Mouse (Mus musculus): ENCODE results near the gene Plekha8.

The Plekha8 gene

DNA sequence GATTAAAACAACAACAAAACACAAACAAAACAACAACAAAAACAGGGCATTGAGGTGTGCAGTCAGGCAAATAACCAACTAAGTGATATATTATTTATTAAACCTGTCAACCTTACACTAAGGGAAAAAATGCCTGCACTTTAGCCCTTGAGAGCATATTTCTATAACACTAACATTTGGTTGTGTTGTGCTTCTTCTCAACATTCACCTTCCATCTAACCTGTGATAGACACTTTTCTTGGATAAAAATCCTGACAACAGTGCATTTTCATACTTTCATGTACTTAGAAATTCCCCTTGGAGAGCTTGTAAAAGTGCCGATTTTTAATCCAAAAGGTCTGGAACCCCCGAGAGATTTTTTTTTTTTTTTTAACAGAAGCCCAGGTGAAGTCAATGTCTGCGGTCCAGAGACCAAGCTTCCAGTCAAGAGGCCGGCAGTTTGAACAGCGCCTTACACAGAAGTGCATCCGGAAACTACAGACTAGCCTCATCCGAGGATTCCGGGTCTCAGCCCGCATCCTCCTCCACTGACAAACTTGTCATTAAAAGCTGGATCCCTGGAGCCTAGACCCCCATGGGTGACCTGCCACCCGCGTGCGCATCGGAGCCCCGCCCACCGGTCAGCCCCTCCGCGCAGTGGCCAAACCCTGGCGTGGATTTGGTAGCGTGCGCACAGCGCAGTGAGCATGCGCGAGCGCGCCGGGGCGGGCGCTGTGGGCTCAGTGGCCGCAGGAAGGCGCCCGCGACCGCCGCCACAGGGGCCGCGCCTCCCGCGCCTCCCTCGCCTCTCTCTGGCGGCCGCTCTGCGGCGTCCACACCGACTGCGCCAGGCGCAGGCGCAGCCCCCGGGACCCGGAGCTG, at the start of gene Plekha8:
Plekha8 (plus strand) TSS at position 643 of the 861 bp plus-strand sequence.
- peak; percentile 72 to 89 for DNase-seq (ENCODE audit: low spot score in 2 of 2)

GRCm38 (mm10) chr6:54548314-54549019, 46.4 kb upstream of the Plekha8 start:
- DNase-seq (ENCODE audit: low spot score in 2 of 2), result no peak

DNA sequence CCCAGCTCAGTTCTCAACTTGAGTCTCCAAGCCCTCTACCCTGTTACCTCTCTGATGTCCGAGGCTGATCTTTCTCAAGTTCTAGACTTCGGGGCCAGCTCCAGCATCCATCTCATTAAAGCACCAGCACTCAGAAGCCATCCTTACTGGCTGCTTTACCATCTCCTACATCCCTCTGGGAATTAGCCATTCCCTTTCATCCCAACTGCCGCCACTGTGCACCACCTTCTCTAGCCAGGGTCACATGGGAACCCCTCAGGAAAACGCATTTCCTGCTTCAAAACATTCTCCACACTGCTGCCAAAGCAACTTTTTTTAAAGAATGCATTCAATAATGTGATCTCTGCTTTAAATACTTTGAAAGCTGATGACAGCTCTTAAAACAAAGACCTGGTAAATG, 45.6 kb upstream of the Plekha8 start:
- DNase-seq (ENCODE audit: low spot score in 2 of 2), result no peak

DNA sequence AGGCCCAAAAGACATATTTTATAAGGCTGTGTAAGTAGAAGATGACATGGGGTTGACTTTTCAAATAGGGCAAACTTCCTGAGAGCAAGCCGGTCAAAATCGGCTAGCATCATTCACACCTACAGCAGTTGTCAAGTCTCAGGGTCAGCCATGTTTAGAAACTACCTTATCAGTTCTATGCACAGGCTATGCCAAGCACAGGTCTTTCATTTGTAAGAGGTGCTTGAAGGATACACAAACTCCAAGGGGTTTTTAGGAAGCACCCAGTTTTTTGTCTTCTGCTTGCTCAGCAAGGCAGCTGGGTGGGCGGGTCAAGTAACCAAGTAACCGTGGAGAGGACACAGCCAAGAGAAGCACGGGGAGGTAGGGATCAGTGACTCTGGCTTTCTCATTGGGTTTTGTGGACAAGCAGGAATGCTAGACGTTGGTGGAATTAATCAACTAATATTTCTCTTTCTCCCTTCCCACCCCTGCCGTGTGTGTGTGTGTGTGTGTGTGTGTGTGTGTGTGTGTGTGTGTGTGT, 44.0 kb upstream of the Plekha8 start:
- DNase-seq (ENCODE audit: low spot score in 2 of 2), result no peak

- DNase-seq (ENCODE audit: low spot score in 2 of 2), result no peak
Observed at GRCm38 (mm10) chr6:54552721-54553413, 42.0 kb upstream of the Plekha8 start.

GRCm38 (mm10) chr6:54553632-54554031, 41.3 kb upstream of the Plekha8 start:
- no peak for DNase-seq (ENCODE audit: low spot score in 2 of 2)

DNA sequence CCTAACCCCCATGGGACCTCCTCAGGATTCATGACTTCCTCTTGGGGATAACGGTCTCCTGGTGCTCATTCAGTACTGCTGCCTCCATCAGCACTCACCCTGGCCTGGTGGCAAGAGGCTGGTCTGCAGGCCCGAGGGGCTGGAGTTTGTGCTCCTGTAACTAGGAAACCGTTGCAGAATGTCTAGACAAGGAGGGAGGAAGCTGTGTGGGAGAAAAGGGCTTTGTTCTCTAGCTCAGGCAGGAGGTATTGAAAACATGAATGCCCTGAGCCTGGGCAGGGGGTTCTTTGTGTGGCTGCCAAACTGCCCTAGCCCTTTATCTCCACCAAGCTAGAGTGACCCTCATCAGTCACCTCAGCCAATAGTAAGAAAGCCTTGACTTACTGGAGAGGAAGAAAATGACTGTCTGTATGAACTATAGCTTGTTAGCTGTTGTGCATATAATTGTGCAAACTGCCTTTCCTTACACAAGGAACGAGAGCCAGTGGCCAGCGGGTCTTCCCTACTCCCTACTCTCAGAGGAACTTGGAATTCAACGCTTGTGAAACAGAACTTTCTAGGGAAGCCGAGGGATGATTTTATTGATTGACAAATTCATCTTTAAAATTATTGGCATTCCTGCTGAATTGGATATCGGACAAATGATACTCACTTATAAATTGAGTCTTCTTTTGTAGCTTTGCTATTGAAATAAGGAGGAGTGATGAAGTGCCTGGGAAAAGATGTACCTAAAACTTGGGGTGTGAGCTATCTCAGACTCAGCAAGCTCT, 40.4 kb upstream of the Plekha8 start:
- DNase-seq (ENCODE audit: low spot score in 2 of 2), result peak in 1 of 2 experiments; percentile 32

- no peak for DNase-seq (ENCODE audit: low spot score in 2 of 2)
Observed at GRCm38 (mm10) chr6:54555816-54556215, 39.1 kb upstream of the Plekha8 start.

GRCm38 (mm10) chr6:54557671-54558070, 37.2 kb upstream of the Plekha8 start:
- DNase-seq (ENCODE audit: low spot score in 2 of 2), result no peak

DNA sequence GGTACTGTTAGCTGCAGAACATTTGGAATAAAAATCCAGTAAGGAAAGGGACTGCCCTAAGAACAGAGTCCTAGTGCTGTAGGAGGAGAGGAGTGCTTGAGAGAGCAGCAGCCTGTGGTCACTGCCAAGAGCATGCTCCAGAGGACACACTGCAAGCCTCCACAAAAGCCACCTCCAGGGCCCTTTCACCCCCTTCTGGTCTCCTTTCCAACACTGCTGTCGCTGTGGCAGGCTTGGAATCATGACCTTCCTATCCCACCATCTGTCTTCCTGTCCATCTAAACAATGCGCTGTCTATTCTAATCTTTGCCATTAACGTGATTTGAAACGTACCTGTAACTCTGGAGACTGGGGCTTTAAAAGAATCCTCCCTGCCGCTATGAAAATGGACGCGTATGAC, 36.4 kb upstream of the Plekha8 start:
- DNase-seq (ENCODE audit: low spot score in 2 of 2), result no peak

- no peak for DNase-seq (ENCODE audit: low spot score in 2 of 2)
Observed at GRCm38 (mm10) chr6:54562018-54562809, 32.7 kb upstream of the Plekha8 start.

GRCm38 (mm10) chr6:54563561-54563960, 31.4 kb upstream of the Plekha8 start:
- no peak for DNase-seq (ENCODE audit: low spot score in 2 of 2)

GRCm38 (mm10) chr6:54564506-54564991, 30.4 kb upstream of the Plekha8 start:
- DNase-seq (ENCODE audit: low spot score in 2 of 2), result no peak

GRCm38 (mm10) chr6:54565012-54565411, 29.9 kb upstream of the Plekha8 start:
- DNase-seq (ENCODE audit: low spot score in 2 of 2), result peak in 1 of 2 experiments; percentile 47

DNA sequence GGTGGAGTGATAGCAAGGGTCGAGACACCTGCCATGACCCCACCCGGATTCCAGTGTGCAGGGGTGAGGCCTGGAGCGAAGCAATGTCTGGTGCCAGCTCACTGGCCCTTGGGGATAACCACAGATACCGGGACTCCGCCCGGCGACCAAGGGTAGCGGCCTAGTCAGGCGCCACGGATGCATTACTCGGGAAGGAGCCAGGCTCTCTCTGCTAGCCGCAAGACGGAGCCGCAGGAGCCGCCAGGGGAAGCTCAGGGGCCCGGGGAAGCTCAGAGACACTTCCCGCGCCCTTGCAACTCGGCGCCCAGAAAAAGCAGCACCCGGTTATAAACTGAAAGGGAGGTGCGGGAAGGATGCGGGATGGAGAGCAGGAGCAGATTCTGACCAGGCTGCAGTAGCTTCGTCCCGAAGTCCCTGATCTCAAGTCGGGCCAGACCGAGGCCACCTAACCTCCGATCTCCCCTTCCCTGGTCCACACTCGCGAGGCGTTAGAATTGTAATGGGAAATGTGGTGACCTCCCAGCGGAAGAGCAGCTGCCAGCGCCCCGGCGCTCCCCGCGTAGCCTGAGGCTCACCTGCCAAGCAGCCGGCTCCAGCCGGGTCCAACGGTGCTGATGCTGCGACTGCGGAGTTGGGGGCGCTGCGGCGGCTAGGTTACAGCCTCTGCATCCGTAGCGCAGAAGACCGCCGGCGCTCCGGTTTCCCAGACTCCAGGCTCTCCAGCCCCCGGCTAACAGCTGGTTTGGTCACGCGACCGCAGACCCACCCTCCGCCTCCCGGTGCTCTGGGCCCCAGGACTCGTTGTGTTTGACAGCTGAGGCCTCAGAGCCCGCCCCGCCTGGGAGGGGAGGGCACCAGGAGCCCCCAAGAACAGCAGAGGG, 29.0 kb upstream of the Plekha8 start, which contains the start of gene Scrn1:
Scrn1 (minus strand) TSS at position 825 of the 881 bp plus-strand sequence.
- peak; percentile 47 to 71 for DNase-seq (ENCODE audit: low spot score in 2 of 2)

GRCm38 (mm10) chr6:54566546-54566919, 28.4 kb upstream of the Plekha8 start:
- DNase-seq (ENCODE audit: low spot score in 2 of 2), result no peak

DNA sequence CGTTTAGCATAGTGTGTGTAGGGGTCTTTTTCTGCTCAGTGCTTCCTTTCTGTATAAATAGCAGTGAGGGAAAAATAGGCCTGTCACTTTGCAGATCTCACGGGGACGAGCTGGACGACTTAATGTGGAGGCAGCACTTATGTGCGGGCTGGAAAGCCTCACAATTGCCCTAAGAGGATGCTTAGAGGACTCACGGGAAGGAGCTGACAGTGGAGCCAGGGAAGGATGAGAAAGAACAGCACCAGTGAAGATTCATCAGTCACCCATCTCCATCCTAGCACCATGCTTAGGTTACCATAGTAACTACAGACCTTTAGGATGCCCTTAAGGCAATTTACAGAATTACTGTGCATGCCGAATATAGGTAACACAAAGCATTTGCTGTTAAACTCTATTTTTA, 25.1 kb upstream of the Plekha8 start:
- no peak for DNase-seq (ENCODE audit: low spot score in 2 of 2)

- no peak for DNase-seq (ENCODE audit: low spot score in 2 of 2)
Observed at GRCm38 (mm10) chr6:54573218-54573955, 21.5 kb upstream of the Plekha8 start.
